Mouse (Mus musculus) spleen, postnatal 36 days (tissue): ENCODE measurements around the gene Abcg5.

Source experiments
- DNase-seq, 2 experiments: peaks; one replicate each; pipeline ENCODE4 v3.0.0; 2022; ENCODE audit warnings: low spot score in 2 of 2, mixed read lengths in 1 of 2

Gene Abcg5

DNA sequence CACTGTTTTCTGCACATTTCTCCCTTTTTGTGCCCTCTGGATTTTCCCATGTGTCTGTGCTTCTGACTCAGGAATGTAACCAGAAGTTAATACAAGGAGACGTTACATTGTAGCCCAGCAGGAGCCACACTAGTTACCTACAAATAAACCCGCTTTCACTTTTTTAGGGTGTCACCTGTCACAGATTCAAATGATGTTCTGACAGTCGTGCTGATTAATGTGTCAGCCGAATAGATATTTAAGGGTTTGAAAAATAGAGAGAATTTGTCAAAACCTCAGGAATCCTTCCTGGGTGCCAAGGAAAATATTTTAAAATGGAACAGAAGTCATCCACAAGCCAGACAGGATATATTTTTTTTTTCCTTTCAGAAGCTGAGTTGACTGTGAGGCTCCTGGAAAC lies 2.5 kb upstream of the Abcg5 start:
- no peak for DNase-seq

DNA sequence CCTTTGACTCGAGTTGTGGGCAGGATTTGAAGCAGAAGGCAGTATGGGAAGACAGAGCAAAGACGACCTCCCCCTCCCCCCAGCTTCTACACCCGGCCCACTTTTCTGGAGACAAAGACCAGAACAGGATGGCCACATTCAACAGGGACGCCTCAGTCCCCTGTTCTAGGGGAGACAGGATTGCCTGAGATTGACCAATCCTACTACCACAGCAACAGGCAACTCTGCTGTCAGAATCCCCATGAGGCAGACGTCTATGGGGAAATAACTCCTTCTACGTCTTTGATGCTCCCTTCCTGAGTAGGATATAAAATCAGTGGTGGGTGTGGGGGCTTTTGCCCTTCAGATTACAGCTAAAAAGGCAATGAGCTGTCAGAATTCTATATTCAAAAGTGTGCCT lies 1.5 kb upstream of the Abcg5 start:
- DNase-seq, result no peak

DNA sequence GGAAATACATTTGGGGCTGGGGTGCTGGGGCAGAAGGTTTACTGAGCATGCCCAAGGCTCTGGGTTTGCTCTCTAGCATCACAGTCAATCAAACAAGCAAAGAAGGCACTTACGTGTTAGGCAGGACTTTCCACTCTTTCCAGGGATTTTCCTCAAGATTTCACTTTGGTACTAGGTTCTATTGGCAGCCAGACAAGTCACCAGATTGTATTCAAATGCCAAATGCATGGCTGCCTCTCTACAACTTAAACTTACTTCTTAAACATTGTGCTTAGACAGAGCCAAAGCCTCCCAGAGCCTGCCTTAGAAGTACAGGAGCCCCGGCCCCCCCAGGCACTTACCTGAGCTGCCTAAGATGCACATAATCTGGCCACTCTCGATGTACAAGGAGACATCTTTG lies 1.1 kb downstream of the Abcg5 start:
- no peak for DNase-seq

DNA sequence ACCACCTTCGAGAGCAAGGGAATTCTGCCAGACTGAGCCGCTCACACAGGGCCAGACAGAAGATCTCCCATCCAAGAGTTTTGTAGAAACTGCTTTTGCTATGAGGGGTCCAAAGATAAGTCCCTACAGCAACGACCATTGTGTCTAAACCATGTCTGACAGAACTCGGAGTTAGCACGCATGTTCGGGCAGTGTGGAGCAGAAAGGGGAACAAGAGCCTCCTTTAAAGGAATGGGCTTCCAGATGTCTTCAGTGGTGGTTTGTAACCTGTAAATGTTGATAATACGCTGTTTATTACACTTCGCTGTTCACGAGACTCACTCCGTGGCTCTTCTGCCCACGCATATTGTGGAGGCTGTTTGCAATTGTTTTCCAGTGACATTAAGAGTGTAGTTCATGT lies 5.2 kb downstream of the Abcg5 start:
- DNase-seq, result no peak

DNA sequence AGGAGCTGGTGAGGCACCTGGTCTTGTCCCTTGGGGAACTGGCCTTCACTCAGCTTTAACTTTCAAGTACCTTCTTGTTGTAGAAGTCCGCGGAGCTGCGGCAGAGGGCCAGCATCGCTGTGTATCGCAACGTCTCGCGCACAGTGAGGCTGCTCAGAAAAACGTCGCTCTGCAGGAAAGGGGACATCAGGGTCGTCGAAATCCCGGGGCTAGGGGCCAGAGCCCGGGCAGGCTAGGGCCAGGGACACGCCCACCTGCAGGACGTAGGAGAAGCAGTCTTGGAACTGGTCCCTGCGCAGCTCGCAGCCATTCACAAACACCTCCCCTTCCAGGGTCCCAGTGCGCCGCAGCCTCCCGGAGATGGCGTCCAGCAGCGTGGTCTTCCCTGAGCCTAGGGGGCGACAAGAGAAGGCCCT lies 6.9 kb downstream of the Abcg5 start, which contains the start of gene Abcg8:
Gene Abcg8 (plus strand): TSS at position 352 of the 416 bp plus-strand sequence.
- DNase-seq, result no peak

DNA sequence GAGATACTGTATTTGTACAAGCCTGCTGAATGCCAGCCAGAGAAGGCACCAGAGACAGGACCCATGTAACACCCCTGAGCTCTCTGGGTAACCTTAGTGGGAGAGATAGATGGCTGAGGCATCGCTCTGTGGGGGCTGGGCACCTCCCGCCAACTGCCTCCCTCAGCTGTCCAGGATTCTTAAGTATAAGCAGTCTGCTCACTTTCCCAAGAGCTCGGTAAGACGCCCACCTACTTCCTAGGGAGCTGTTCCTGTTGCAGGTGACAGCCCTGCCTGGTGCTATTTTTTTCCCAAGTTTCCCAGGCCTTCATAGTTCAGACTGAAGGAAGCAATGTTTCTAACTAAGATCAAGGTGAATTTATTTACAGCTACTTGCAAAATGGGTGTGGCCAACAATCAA lies 7.6 kb downstream of the Abcg5 start:
- no peak for DNase-seq

DNA sequence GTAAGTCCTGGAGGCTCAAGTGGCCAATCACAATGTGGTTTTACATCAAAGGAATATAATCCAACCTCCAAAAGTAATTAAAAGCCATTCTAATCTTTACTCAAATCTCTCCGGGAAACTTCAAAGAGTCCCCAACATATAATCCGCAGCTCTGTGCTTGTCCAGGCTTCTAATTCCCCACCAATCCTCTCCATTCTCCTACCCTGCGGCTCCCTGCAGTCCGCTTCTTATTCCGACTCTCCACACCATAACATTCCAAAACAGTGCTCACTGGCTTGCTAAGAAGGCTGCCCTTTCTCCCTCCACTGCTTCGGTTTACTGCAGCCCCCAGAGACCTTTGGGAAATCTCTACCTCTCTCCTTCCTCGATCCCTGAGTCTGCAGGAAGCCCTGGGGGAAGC lies 8.8 kb downstream of the Abcg5 start:
- no peak for DNase-seq

DNA sequence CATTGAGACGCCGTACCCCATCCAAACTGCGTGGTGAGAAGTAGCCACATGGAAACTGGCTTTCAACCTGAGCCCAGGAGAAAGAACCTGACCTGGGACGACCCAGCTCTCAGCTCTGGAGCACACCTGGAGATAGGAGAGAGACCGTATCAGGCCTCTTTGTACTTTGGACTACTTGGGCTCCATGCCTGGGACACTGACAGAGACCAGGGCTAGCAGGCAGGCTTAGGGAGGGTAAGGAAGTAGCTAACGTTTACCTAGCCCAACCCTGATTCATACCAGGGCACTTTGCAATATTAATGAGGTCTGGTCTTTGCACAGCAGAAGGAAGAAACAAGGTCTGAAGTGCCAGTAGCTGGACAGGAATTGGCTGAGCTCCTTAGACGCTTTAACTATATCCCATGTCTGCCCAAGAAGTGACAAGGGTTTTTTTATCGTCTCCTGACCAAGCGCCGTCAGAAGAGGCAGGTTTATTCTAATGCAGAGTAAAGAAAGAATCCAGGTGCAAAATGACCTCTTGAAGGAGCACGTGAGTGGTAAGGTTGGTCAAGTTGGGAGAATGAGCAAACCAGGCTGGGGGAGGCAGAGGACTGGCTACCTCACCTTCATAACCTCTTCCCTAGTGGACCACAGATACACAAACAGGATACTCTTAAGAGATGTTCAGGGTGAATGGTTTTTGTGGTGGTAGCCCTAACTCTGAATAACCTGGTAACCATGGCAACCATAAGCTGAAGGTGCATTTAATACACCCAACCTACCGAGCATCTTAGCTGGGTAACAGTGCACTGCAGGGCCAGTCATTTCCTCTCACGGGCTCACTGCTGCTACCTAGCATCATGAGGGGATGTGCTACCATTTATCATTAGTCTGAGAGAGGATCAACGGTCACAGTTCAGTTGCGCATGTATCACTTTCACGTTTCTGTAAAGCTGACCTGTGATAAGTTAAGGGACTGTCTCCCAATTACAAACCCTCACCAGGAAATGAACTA lies 10.1 kb downstream of the Abcg5 start:
- DNase-seq, result no peak

DNA sequence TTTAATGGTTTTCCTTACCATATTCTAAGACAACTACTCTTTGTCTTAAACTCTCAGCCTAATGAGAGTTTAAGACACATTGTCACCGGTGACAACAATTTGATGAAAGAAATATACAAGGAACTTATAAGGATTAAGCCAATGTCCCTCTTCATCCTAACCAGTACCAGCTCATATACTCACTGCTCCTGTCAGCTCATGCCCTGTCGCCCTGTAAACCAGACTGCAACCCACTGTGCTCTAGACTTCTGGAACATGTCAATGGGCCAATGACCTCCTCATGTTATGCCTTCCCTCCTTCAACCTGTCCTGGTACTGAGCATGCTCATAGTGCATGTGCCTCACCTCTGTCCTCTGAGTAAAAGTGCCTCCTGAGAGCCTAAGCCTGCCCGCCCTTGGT lies 15.0 kb downstream of the Abcg5 start:
- DNase-seq, result no peak

DNA sequence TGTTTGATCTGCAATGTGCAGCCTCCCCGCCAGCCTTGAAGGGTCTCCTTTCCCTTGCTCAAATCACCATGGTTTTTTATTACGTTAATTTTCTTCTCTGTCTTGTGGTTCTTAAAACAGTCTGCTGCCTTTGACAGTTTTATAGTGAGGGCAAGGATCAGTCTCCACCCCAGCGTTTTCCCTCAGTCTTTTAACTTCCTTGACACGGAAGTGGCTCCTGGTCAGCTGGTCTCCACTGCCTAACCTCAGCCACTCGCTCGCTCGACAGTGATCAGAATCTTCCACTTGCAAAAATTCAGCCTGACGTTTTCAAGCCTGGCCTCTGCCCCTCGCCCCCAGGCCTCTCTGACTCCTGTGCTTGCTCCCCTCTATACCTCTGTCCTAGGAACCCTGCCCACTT lies 17.1 kb downstream of the Abcg5 start:
- no peak for DNase-seq

DNA sequence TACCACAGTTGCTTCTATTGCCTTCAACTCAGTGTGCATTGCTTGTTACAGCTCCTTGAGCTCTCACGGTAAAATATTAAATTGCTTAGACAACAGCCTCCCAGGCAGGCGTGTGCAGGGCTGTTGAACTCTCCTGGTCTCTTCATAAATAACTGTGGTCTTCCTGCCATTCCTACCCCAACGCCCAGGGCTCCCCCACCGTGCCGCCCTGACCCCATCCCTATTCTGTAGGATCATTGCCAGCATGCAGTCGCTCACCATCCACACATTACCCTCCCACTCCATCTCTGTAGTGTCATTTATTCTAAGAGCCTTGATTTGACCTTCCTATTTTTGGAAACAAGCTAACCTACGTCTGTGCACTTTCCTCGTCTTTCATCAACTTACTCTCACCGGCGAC lies 17.8 kb downstream of the Abcg5 start:
- no peak for DNase-seq

DNA sequence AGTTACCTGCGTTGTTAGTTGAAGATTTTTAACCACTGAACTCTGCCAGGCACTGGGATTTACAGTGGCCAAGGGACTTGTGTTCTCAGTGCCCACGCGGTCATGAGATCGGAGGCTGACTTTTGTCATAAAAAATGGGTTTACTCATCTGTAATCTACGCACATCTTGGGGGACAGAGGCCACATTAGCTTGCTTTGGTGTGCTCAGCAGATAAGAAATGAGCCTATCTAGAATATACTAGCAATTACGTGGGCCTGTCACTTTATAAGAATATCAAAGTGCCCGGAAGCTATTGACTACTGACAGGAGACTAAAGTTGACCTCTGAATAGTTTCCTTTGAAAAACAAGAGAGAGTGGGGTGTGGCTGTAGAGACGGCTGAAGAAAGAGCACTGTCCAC lies 23.9 kb downstream of the Abcg5 start:
- no peak for DNase-seq

DNA sequence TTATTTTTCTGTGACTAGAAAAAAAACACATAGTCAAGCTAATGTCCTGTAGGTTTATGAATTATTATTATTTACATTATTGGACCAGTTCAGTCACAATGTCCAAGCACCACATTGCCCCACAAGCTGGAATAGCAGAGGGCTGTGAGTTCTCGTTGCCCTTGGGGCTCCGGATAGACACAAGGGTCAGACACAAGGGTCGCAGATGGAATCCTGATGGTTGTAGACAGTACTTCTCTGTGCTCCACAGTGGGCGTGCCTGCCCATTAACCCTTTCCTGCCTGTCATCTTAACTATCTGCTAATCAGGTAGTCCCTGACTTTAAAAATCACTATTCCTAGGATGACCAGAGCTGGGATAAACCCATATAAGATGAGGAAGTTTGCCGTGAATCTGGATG lies 24.6 kb downstream of the Abcg5 start:
- DNase-seq, result no peak

DNA sequence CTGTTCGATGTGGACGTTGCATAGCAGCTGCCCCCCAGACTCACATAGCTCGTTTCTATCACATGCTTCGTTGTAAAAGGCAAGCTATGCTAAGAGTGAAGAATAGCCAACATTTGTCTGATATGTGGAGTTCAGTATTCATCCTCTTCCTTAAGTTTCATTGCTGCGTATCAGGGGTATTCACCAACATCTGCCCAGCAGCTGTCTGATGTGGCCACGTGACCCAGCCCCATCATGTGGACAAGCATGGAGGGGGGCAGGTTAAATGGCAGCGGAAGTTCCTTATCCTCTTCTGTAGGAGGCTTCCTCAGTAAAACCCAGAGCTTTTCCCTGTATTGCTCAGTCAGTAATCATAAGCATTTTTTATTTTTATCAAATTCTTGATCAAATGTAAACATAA lies 25.0 kb downstream of the Abcg5 start:
- DNase-seq, result no peak

DNA sequence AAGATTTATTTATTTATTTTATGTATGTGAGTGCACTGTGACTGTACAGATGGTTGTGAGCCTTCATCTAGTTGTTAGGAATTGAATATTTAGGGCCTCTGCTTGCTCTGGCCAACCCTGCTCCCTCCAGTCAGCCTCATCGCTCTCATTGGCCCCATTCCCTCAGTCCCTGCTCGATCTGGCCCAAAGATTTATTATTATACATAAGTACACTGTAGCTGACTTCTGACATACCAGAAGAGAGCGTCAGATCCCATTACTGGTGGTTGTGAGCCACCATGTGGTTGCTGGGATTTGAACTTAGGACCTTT lies 25.4 kb downstream of the Abcg5 start:
- no peak for DNase-seq

DNA sequence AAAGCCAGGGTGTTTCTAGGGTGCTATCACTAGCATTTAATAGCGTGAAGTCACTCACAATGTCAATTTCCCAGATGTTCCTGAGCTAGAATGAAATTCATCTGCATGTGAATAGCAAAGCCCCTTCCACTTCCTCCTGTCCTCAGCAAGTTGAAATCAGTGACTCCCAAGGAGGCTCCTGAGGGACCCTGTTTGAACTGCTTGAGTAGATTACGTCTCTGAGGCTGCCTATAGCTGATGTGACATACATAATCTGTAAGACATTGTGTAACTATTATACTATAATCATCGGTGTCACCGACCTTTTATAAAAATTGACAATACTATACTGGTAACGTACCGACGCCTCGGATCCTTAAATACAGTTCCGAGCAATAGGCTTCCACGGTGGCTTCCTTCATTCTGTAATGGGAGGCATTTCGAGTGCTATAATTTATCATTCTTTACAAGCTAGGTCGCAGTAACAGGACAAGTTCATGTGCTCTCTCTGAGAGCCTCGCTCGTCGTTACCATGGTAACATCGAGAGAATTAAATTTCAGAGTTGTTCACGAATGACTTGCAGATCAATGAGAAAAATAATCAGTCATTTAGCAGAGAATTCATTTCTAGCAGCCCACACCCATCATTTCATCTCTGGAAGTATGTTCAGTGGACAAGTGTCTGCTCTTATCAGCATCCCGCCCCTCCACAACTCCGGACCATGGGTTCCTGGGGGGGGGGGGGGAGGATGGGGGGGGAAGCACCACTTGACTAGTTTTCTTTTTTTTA lies 26.0 kb downstream of the Abcg5 start:
- no peak for DNase-seq

DNA sequence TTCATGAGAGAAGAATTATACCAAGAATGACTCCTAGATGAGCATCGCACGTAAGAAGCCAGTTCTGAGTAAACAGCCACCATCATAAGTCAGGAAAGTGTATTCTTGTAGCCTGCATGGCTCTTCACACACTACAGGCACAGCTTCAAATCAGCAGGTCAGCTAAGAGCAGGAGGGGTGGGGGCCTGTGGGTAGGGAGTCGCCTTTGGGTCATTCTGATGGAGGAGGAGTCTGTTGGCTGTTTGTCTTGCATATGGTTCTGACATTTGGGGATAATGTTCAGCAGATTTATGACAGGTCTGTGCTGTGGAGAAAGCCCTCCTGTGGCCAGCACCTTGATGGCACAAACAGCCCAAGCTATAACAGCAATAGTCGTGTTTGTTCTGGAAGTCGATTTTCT lies 26.6 kb downstream of the Abcg5 start:
- DNase-seq, result no peak

DNA sequence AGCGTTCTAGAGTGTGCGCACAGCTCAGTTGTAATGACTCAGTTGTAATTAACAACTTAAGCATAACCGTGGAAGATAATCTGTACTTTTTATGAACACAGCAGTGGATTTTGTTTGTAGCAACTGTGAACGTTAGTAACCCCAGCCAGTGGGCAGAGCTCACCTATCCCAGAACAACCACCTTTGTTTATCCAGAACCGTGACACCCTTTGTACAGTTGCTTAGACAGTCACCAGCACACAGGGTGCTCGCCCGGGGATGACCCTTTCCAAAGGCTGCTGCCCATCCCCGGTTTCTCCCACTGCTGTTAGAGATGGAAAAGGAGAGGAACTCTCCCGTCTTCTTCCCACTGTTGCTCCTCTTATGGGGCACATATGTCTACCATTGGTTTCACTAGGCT lies 29.3 kb downstream of the Abcg5 start:
- DNase-seq, result no peak

DNA sequence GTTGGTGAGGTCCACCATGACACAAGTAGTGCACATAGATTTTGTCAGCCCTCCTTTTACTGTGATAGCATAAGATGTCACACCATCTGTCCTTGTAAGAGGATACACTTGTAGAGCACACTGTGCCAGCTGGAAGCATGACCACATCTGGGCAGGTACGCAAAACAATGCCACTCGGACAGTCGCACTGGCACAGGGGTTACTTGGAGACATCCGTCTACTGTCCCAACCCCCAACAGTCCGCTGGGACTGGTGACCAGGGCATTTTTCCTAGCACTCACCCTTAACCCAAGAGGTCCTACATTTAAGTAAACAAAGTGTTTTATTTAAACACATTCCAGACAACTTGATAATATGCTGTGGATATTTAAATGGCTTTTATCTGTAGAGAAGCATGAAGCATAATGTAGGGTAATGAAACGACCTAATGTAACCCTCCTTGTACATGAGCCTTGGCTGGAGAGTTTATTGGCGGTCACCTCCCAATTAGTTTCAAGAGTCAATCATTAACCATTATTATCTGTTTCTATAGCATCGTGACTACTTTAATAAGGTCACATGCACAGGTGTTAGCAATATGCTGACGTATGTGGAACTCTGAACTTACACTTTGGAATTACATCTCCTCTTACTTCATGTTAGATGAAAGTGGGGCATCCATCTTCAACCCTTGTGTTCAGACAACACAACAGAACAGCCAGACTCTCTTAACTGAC lies 32.4 kb downstream of the Abcg5 start:
- DNase-seq, result no peak

DNA sequence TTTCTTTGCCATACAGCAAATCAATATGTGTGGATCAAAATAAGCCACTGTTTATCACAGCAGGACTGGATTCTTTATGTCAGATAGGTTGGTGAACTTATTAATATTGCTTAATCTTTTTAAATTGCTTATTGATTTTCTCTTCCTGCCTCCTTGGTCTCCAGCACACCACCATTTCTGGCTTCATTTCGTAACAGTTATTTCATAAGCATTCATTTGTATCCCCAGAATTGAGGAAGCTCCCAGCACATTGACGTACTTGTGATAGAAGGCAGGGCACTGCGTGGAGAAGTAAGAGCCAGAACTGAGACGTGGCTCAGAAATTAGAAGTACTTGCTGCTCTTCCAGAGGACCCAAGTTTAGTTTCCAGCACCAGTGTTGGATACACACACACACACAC lies 35.2 kb downstream of the Abcg5 start:
- DNase-seq, result peak in 1 of 2 experiments; percentile 12

DNA sequence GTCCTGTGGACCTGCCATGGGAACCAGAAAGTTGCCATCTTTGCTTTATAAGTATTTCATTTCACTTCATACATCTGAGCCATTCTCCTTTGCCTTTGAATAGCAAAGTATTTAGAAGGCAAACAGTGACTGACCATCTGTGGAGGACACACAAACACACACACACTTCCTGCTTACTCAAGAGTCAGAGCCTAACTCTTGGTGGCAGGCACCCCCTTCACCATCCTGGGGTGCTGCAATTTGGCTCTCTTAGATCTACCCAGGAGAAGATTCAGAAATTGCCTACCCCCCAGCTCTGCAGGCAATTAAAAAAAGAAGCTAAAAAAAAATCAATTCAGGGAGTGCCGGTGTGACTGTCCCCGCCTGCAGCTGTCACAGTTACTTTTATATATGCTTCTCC lies 36.3 kb downstream of the Abcg5 start:
- DNase-seq, result no peak

DNA sequence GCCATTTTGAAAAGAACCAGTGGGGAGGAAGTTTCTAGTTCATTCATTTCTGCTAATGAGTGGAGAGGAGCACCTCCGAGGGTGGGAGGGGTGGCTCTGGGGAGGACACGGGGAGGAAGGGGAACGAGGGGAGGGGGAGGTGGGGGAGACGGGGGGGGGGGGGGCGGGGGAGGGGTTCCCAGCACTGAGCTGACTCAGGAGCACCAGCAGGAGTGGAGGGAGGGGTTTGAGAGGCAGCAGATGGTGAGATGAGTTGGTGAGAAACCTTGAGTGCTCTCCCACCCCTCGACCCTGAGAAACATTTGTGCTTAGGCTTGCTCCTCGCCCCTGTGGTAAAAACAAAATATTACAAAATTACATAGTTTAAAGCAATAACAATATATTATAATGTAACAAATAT lies 36.9 kb downstream of the Abcg5 start:
- no peak for DNase-seq
